Mouse (Mus musculus) embryonic fibroblast, embryonic 13.5 days (primary cell): ENCODE measurements around the gene Arpp21.

Experiments
- CTCF ChIP-seq: IDR thresholded peaks from 2 replicates; pipeline ENCODE4 v1.5.1; 2011; ENCODE audit warnings: mild to moderate bottlenecking, control low read depth, low read length, moderate library complexity, borderline replicate concordance; ENCODE audit not compliant: insufficient read depth
- POLR2A ChIP-seq: IDR thresholded peaks from 2 replicates; pipeline ENCODE4 v1.6.1; 2011; ENCODE audit warnings: low read depth, mild to moderate bottlenecking, control low read depth, low read length, moderate library complexity

DNA sequence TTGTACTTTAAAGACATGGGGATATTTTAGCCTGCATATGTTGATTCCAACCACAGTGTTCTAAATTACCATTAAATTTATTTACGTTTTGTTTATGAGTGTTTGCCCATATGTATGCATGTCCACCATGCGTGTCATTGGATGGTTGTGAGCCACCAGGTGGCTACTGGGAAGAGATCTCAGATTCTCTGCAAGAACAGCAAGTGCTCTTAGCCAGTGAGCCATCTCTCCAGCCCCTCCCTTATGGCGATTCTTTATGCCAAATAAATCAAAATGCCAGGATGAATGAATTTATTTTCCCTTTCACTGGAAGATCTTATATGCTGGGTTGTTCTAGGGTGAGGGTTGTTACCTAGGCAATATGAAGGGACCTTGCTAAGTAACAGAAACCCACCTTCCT is 7.3 kb downstream of the Arpp21 start:
- TF ChIP-seq CTCF: no peak
- no peak for TF ChIP-seq POLR2A
